Mouse (Mus musculus): ENCODE results near the gene Rtl5. TPM values are rescaled to one million over a fixed set of nuclear protein-coding genes. Genes with fewer than 3 reads are reported as not detected.

The Rtl5 gene
- total RNA-seq, 2 experiments from 2014 or later: 0.59 to 1.2 TPM

DNA sequence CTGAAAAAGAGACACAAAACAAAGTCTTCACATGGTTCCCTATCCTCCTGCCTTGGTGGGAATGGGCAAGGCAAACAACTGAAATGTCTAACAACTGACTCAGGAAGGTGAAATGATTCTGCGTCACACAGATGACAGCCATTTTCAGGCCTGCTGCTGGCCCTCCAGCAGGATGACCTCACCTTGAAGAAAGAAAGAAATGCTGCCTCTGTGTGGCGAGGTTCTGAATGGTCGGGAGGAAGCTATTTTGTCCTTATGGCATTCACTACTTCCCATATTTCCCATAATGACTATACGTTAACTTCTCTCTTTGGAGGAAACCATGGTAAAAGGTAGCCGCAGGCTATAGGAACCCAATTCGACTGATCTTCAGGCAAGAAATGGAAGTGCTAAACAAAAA is 4.0 kb downstream of the Rtl5 start:
- no peak for ATAC-seq (replicated peaks; ENCODE audit: poor library complexity)

- peak; percentile 81 for ATAC-seq (replicated peaks; ENCODE audit: poor library complexity)
Observed at GRCm38 (mm10) chrX:102066134-102066533, 5.0 kb downstream of the Rtl5 start.

GRCm38 (mm10) chrX:102065213-102065775 is 5.8 kb downstream of the Rtl5 start:
- ATAC-seq (replicated peaks; ENCODE audit: poor library complexity): 0 out of 2 replicates have a peak, but pooled peaks have one; percentile 29

DNA sequence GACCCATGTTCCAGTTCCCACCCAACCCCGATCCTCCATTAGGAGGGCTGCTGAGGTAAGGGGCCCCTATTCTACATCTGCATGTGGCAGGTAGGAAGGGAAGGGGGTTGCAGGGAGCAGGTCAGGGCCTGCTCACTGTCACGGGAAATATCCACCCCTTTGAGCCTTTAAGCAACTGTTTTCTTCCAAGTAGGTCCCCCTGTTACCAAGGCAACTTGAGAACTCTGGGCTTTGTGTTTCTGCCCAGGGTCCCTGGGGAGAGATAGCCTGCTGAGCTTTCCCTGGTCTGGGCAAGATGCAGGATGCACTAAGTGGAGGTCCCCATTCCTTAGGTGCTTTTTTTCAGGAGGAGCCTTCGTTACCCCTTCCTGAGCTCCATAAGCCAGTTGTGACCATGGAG is 7.0 kb downstream of the Rtl5 start:
- ATAC-seq (replicated peaks; ENCODE audit: poor library complexity): no peak

DNA sequence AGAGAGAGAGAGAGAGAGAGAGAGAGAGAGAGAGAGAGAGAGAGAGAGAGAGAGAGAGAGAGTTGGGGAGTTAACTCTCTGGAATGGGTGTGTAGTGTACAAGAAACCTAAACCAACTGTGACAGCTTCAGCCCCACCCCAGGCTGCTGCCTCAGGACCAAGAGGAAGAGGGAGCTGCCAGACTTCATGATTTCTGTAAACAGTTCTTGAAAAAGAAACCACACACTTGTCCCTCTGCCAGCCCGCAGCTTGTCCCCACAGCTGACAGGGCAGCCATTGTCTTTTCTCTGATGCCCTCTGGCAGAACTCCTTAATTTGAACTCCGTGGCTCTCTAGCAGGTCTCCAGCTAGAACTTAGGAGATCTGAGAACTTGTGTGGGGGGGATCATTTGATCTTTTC is 10.2 kb downstream of the Rtl5 start:
- ATAC-seq (replicated peaks; ENCODE audit: poor library complexity): peak; percentile 74

DNA sequence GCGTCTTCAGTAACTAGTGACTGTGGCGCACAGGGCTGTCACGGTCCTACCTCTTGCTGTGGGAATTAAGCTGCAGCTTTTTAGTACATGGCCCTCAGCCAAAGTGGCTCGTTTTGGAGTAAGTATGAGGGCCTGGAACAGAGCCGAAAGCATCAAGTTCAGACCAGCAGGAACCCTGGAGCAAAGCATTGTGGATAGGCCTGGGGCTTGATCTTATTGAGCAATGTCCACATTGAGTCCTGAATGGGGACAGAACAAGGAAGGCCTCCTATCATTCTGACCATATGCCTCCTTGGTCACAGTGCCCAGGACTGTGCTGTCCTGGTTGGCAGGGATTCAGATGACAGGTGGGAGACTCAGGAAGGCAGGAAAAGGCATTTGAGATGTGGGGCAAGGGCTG is 10.9 kb downstream of the Rtl5 start:
- ATAC-seq (replicated peaks; ENCODE audit: poor library complexity): no peak

DNA sequence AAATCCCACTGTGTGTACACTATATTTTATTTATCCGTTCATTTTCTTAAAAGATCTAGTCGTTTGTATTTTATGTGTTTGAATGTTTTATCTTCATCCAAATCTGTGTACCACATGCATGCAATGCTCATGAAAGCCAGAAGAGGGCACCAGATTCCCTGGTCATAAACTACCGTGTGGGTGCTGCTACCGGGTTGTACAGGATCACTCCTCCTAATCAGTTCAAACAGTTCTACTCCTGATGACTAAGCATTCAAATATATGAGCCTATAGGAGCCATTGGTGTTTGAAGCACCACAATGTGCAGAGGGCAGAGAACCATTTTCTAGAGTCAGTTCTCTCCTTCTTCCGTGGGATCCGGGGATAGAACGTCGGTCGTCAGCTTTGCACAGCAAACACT is 11.7 kb downstream of the Rtl5 start:
- peak; percentile 93 for ATAC-seq (replicated peaks; ENCODE audit: poor library complexity)

DNA sequence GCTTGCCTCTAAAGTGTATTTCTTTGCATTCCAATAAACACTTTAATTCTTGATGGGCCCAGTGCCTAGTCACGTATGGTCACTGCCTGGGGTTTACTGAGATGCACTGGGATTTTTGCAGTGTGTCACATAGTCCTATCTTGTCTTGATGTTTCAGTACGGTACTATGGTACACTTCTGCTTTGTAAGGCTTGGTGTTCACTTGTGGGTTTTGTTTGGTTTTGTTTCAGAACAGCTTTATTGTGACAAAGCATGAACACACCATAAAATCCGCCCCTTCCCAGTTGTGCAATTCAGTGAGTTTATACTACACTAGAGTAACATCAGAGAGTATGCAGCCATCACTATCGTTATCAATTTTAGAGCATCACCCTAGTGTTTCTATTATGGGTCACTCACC is 17.1 kb downstream of the Rtl5 start:
- peak; percentile 65 for ATAC-seq (replicated peaks; ENCODE audit: poor library complexity)

GRCm38 (mm10) chrX:102053371-102053770 is 17.7 kb downstream of the Rtl5 start:
- peak; percentile 67 for ATAC-seq (replicated peaks; ENCODE audit: poor library complexity)

- no peak for ATAC-seq (replicated peaks; ENCODE audit: poor library complexity)
Observed at GRCm38 (mm10) chrX:102051225-102051624, 19.9 kb downstream of the Rtl5 start.

- ATAC-seq (replicated peaks; ENCODE audit: poor library complexity): peak; percentile 54
Observed at GRCm38 (mm10) chrX:102050552-102050951, 20.6 kb downstream of the Rtl5 start.

- peak; percentile 81 for ATAC-seq (replicated peaks; ENCODE audit: poor library complexity)
Observed at GRCm38 (mm10) chrX:102042386-102042785, 28.7 kb downstream of the Rtl5 start.

DNA sequence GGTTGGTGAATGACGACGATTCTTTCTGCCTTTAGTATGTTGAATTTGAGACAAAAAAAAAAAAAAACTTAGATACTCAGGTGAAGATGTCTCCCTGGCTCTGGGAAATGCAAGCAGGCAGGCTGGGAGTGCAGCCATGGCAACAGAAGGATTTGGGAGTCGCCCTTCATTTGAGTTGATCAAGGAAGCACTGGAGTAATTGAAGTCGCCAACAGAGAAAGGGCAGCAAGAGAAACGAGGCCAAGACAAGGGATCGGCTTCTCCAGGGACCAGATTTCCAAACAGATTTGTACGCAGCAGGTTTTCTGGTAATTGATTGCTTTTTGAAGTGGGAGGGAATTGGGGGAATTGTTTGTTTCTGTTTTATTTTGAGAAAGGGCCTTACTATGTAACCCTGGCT is 29.5 kb downstream of the Rtl5 start:
- no peak for ATAC-seq (replicated peaks; ENCODE audit: poor library complexity)

GRCm38 (mm10) chrX:102037506-102037905 is 33.6 kb downstream of the Rtl5 start:
- ATAC-seq (replicated peaks; ENCODE audit: poor library complexity): no peak

GRCm38 (mm10) chrX:102036866-102037361 is 34.2 kb downstream of the Rtl5 start:
- peak; percentile 91 for ATAC-seq (replicated peaks; ENCODE audit: poor library complexity)

- no peak for ATAC-seq (replicated peaks; ENCODE audit: poor library complexity)
Observed at GRCm38 (mm10) chrX:102035671-102036070, 35.4 kb downstream of the Rtl5 start.

DNA sequence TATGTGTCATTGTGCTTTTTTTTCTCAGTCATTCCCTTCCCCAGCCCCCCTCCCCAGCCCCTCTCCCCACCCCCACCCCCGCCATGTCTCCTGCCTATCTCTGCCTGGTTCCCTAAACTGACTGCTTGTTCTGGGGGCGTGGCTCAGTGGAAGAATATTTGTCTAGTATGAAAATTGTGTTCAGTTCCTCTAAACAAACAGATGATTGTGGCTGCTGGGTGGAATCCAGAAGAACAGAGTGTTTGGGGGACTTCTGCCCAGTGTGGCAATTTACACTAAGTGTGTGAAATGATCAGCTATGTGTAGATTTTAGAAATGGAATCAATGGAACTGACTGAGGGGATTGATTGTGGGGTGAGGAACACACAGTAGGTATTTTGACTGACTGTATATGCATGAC is 37.5 kb downstream of the Rtl5 start:
- ATAC-seq (replicated peaks; ENCODE audit: poor library complexity): no peak

GRCm38 (mm10) chrX:102032431-102032830 is 38.7 kb downstream of the Rtl5 start:
- no peak for ATAC-seq (replicated peaks; ENCODE audit: poor library complexity)

DNA sequence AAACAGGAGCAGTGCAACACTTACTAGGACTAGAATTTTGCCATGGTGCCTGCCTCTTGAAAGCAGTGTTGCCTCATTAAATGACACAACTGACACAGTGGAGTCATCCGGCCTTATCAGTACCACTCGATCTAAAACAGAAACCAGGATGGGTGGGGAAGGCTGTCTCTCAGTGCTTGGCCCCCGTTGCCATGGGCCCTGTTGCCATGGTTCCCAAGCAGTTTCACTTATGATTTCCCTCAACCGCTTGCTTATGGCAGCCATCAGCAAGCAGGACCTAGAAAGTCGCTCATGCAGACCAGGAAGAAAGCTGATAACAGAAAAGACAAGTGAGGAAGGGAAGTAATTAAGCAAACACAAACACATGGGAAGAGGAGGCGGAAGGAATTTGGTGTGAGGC is 39.3 kb downstream of the Rtl5 start:
- peak; percentile 79 for ATAC-seq (replicated peaks; ENCODE audit: poor library complexity)

DNA sequence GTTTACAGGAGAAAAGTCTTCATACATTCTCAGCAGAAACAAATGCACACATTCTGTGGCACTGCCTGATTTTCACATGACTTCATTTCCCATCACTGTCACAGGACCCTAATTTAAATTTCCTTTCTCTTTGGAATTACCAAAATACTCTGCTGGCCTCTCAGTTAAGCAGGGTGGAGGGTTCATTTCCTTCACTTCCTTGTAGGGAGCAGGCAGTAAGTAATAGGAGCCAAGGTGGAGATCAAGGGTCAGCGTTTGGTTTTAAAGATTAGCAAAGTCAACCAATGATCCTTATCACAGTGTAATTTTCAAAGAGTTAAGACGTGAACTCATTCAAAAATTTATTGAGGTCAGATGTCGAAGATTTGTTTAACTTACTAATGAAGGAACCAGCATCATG is 46.1 kb downstream of the Rtl5 start:
- ATAC-seq (replicated peaks; ENCODE audit: poor library complexity): no peak

DNA sequence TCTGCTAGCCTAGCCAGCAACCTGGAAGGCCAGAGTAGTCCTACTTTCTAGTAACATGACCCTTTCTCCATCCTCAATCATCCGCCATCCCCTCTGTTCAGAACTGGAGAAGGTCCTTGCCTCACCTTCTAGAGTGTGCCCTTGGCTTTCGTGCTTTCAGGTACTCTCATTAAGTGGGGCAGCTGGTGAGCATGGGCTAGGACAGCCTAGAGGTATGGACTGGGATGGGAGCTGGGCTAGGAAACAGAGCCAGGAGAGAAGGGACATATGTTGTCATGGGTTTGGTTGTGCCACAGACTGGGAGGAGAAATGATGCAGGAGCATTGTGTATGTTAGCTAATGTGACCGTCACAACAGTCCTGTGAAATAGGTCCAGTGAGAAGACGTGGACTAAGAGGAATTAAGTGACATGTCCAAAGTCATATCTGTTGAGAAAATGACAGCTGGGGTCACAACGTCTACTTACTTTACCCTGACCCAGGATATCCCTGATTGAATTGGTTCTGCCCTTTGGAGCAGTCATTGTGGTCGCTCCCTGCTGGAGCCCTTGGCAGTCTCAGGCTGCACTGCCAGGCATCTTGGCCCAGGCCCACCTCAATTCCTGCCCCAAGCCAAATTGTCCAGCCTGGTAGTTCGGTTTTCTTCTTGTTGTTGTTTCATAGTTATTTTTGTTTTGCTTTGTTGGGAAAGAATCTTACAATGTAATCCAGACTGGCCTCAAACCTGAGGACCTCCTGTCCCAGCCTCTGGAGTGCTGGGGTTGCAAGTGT is 51.4 kb downstream of the Rtl5 start:
- no peak for ATAC-seq (replicated peaks; ENCODE audit: poor library complexity)

GRCm38 (mm10) chrX:102018890-102019289 is 52.2 kb downstream of the Rtl5 start:
- no peak for ATAC-seq (replicated peaks; ENCODE audit: poor library complexity)
